8 mouse cellular contexts compared by ENCODE assay signal in genomic region chr12:45171927-45172642, GRCm38 (mm10).
A peak's percentile ranks its signal among the peaks of the same experiment; 100 is the strongest.
DNase-seq lines count a peak whose midpoint lies in the region; ATAC-seq and TF ChIP-seq lines count a peak whose summit lies in the region.

No protein-coding gene starts in this region.

- ATAC-seq in embryonic facial prominence, embryonic 14.5 days (ENCODE audit: low read depth): peak; percentile 76
- ATAC-seq in heart, postnatal 0 days (ENCODE audit: insufficient read depth, low read depth): no peak
- ATAC-seq in liver, embryonic 11.5 days (replicated peaks; ENCODE audit: low FRiP score): no peak
- ATAC-seq in neural tube, embryonic 12.5 days (ENCODE audit: low FRiP score, low read depth): peak; percentile 86

- peak; percentile 81 for TF ChIP-seq CTCF in heart, postnatal 0 days (IDR thresholded peaks at IDR 0.05; ENCODE audit: low read depth)

- DNase-seq in 3T3-L1 (ENCODE audit: low read depth, low spot score): peak; percentile 64
- DNase-seq in adrenal gland, postnatal 36 days: peak; percentile 81 to 83
- DNase-seq in embryonic facial prominence, embryonic 14.5 days (ENCODE audit: low spot score): peak; percentile 89
- DNase-seq in heart, postnatal 0 days (ENCODE audit: low spot score): peak; percentile 48
- DNase-seq in kidney, postnatal 14 days: peak; percentile 73
- DNase-seq in liver, embryonic 11.5 days (ENCODE audit: low spot score): peak; percentile 51
- peak; percentile 9 for DNase-seq in thymus, postnatal 14 days

- no peak for TF ChIP-seq EP300 in heart, postnatal 0 days (IDR thresholded peaks at IDR 0.05; ENCODE audit: low read depth)

- H3K4me2 ChIP-seq in embryonic facial prominence, embryonic 14.5 days (ENCODE audit: low read depth, low read length): no peak overlapping the region
- H3K4me2 ChIP-seq in heart, postnatal 0 days (ENCODE audit: low read depth, low read length): no peak overlapping the region
- H3K4me2 ChIP-seq in liver, embryonic 11.5 days: no peak overlapping the region
- H3K4me2 ChIP-seq in neural tube, embryonic 12.5 days (replicated peaks): no peak overlapping the region

- 33% methylated on average over 8 of the region's 8 CpGs for WGBS in embryonic facial prominence, embryonic 14.5 days
- WGBS in heart, postnatal 0 days: 37% methylated on average over 8 of the region's 8 CpGs
- 38% methylated on average over 8 of the region's 8 CpGs for WGBS in liver, embryonic 11.5 days
- WGBS in neural tube, embryonic 12.5 days: 41% methylated on average over 8 of the region's 8 CpGs

- H3K9me3 ChIP-seq in embryonic facial prominence, embryonic 14.5 days (ENCODE audit: control insufficient read depth, low read length): no peaks in the 10 kb centered on the region
- H3K9me3 ChIP-seq in heart, postnatal 0 days (replicated peaks; ENCODE audit: control insufficient read depth, low read length): no peaks in the 10 kb centered on the region
- no peaks in the 10 kb centered on the region for H3K9me3 ChIP-seq in liver, embryonic 11.5 days (ENCODE audit: control insufficient read depth, low read length)
- no peaks in the 10 kb centered on the region for H3K9me3 ChIP-seq in neural tube, embryonic 12.5 days

- no peak overlapping the region for H3K4me3 ChIP-seq in embryonic facial prominence, embryonic 14.5 days (ENCODE audit: low read depth, low read length)
- H3K4me3 ChIP-seq in heart, postnatal 0 days (ENCODE audit: low read depth, low read length): no peak overlapping the region
- no peak overlapping the region for H3K4me3 ChIP-seq in liver, embryonic 11.5 days (ENCODE audit: low read depth, low read length)
- no peak overlapping the region for H3K4me3 ChIP-seq in neural tube, embryonic 12.5 days

- H3K9ac ChIP-seq in embryonic facial prominence, embryonic 14.5 days (ENCODE audit: low read depth, low read length): no peak overlapping the region
- no peak overlapping the region for H3K9ac ChIP-seq in heart, postnatal 0 days (replicated peaks; ENCODE audit: low read depth, low read length)
- H3K9ac ChIP-seq in liver, embryonic 11.5 days (ENCODE audit: low read depth, low read length): no peak overlapping the region
- no peak overlapping the region for H3K9ac ChIP-seq in neural tube, embryonic 12.5 days

- no peaks in the 10 kb centered on the region for H3K4me1 ChIP-seq in embryonic facial prominence, embryonic 14.5 days (ENCODE audit: control insufficient read depth, insufficient read depth, low read length)
- H3K4me1 ChIP-seq in heart, postnatal 0 days (ENCODE audit: control insufficient read depth, insufficient read depth): no peaks in the 10 kb centered on the region
- no peaks in the 10 kb centered on the region for H3K4me1 ChIP-seq in liver, embryonic 11.5 days (replicated peaks; ENCODE audit: control insufficient read depth, insufficient read depth, low read length)
- H3K4me1 ChIP-seq in neural tube, embryonic 12.5 days: no peaks in the 10 kb centered on the region

- H3K27me3 ChIP-seq in embryonic facial prominence, embryonic 14.5 days (replicated peaks; ENCODE audit: control insufficient read depth, insufficient read depth, low read length): no peaks in the 10 kb centered on the region
- no peaks in the 10 kb centered on the region for H3K27me3 ChIP-seq in heart, postnatal 0 days (ENCODE audit: control insufficient read depth, insufficient read depth, low read length)
- no peaks in the 10 kb centered on the region for H3K27me3 ChIP-seq in liver, embryonic 11.5 days (replicated peaks; ENCODE audit: control insufficient read depth, insufficient read depth, low read length)
- H3K27me3 ChIP-seq in neural tube, embryonic 12.5 days (replicated peaks): no peaks in the 10 kb centered on the region

- no peaks in the 10 kb centered on the region for H3K36me3 ChIP-seq in embryonic facial prominence, embryonic 14.5 days (ENCODE audit: control insufficient read depth, insufficient read depth, low read length)
- H3K36me3 ChIP-seq in heart, postnatal 0 days (replicated peaks; ENCODE audit: control insufficient read depth, insufficient read depth, low read length): no peaks in the 10 kb centered on the region
- H3K36me3 ChIP-seq in liver, embryonic 11.5 days (ENCODE audit: control insufficient read depth, insufficient read depth, low read length): no peaks in the 10 kb centered on the region
- H3K36me3 ChIP-seq in neural tube, embryonic 12.5 days: no peaks in the 10 kb centered on the region

- no peak overlapping the region for H3K27ac ChIP-seq in embryonic facial prominence, embryonic 14.5 days (replicated peaks; ENCODE audit: low read depth, low read length)
- no peak overlapping the region for H3K27ac ChIP-seq in heart, postnatal 0 days (ENCODE audit: low read depth)
- no peak overlapping the region for H3K27ac ChIP-seq in liver, embryonic 11.5 days (ENCODE audit: low read depth, low read length)
- no peak overlapping the region for H3K27ac ChIP-seq in neural tube, embryonic 12.5 days

Comparison
In these comparisons a context has a peak if more than half of its experiments do, and no peak if none do; other contexts are left out.
1. DNase-seq: peak in every context shown above with its lines; median percentile 89 in embryonic facial prominence, embryonic 14.5 days; 82 in adrenal gland, postnatal 36 days; 73 in kidney, postnatal 14 days; 64 in 3T3-L1; 51 in liver, embryonic 11.5 days; 48 in heart, postnatal 0 days; 9 in thymus, postnatal 14 days.
2. ATAC-seq: peak in embryonic facial prominence, embryonic 14.5 days (single experiment) and neural tube, embryonic 12.5 days (single experiment); none in heart, postnatal 0 days (single experiment) and liver, embryonic 11.5 days (single experiment).